Mouse (Mus musculus): Measurements from ENCODE around the gene Zc3h4.

DNA sequence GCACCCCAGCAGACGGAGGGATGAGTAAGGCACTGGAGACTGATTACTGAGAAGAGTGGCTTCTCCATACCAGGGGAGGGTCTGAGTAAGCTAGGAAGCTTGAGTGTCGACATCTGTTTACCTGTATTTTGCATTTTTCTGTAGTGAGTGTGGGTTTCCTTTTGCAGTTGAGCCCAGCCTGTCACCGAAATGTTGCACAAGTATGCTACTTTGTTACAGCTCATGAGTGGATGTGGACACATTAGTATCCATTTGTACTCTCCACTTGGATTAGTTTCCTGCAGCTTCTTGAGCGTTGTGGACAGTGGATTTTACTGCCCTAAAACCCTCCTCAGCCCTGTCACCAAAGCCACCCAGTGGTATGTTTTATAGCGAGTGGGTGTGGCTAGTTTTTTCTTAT is 18.0 kb downstream of the Zc3h4 start:
- no peak for TF ChIP-seq POLR2A (IDR thresholded peaks at IDR 0.05; ENCODE audit: control insufficient read depth in 1 of 2, insufficient read depth in 1 of 2, low read depth in 1 of 2, low read length in 2 of 2, poor library complexity in 1 of 2)
- TF ChIP-seq KAT2A (conservative IDR thresholded peaks at IDR 0.05; ENCODE audit: low read depth, low read length), result no peak
- TF ChIP-seq MYB (IDR thresholded peaks at IDR 0.05; ENCODE audit: low read depth, low read length), result no peak
